Mouse (Mus musculus) forebrain, embryonic 11.5 days (tissue): ENCODE measurements around the gene Cd63. TPM values are rescaled to one million over a fixed set of nuclear protein-coding genes. Genes with fewer than 3 reads are reported as not detected.

Source experiments
- ATAC-seq: fragments of 200-750 bp; cut with Nextera tagmentation; replicated peaks from 2 replicates; pipeline ENCODE4 v1.8.0; 2017; ENCODE audit warnings: moderate TSS enrichment; ENCODE audit not compliant: low FRiP score
- DNase-seq: peaks from one replicate; pipeline ENCODE4 v3.0.0-alpha.2; 2017; ENCODE audit warnings: low spot score
- H3K27ac ChIP-seq: fragments of 300-500 bp; sonication (generic); 2 replicates; pipeline ENCODE4 v1.5.1; 2014; ENCODE audit warnings: low read depth, low read length
- H3K27me3 ChIP-seq: fragments of 300-500 bp; sonication (generic); 2 replicates; pipeline ENCODE4 v1.6.1; 2014; ENCODE audit warnings: mild to moderate bottlenecking, low read length, mixed read lengths; ENCODE audit not compliant: control insufficient read depth, insufficient read depth
- H3K36me3 ChIP-seq: fragments of 300-500 bp; sonication (generic); 2 replicates; pipeline ENCODE4 v1.6.1; 2014; ENCODE audit warnings: mild to moderate bottlenecking, low read length, moderate library complexity, mixed read lengths; ENCODE audit not compliant: control insufficient read depth, insufficient read depth
- H3K4me1 ChIP-seq: fragments of 300-500 bp; sonication (generic); replicated peaks from 2 replicates; pipeline ENCODE4 v1.6.1; 2014; ENCODE audit warnings: low read length, mixed read lengths; ENCODE audit not compliant: control insufficient read depth, insufficient read depth
- H3K4me2 ChIP-seq: fragments of 300-500 bp; sonication (generic); 2 replicates; pipeline ENCODE4 v1.6.1; 2014; ENCODE audit warnings: low read depth, mild to moderate bottlenecking, low read length, moderate library complexity, mixed read lengths; ENCODE audit not compliant: severe bottlenecking
- H3K4me3 ChIP-seq: fragments of 300-500 bp; sonication (generic); 2 replicates; pipeline ENCODE4 v1.5.1; 2014; ENCODE audit warnings: low read depth, low read length
- H3K9ac ChIP-seq: fragments of 300-500 bp; sonication (generic); 2 replicates; pipeline ENCODE4 v1.6.1; 2014; ENCODE audit warnings: low read length
- H3K9me3 ChIP-seq: fragments of 300-500 bp; sonication (generic); 2 replicates; pipeline ENCODE4 v1.6.1; 2016; ENCODE audit warnings: low read length, mixed read lengths; ENCODE audit not compliant: control insufficient read depth
- WGBS: fragments of 180-500 bp; shearing (Covaris S2); extraction: QIAGEN DNeasy Blood & Tissue Kit; methylation state at CpG from one replicate; pipeline ENCODE4 v1.1.7; 2014; 5-methylcytosine and 5-hydroxymethylcytosine counted together
- polyA plus RNA-seq: library from polyadenylated mRNA; unstranded; fragments of >200 nt; fragmentation: Nextera tagmentation; extraction: Ambion mirVana; gene quantifications from 2 replicates; pipeline ENCODE4 v1.2.1, GENCODE M21; 2014

The Cd63 gene
- polyA plus RNA-seq, 1 experiment from 2014 or later: 144 TPM

- DNase-seq: peak; percentile 40
- no peak overlapping the region for H3K4me3 ChIP-seq
- 82% methylated on average over 10 of the region's 10 CpGs for WGBS
These were observed 57.6 kb downstream of the Cd63 start for GRCm38 (mm10) chr10:128958340-128958739.

GRCm38 (mm10) chr10:128960142-128960541 lies 59.4 kb downstream of the Cd63 start:
- Histone ChIP-seq H3K4me2 (no peak overlapping the region), H3K27me3 (no peaks in the 10 kb centered on the region), H3K27ac (no peak overlapping the region), H3K4me3 (no peak overlapping the region), H3K4me1 (no peaks in the 10 kb centered on the region), H3K9ac (no peak overlapping the region), H3K36me3 (no peaks in the 10 kb centered on the region), H3K9me3 (no peaks in the 10 kb centered on the region)
- 85% methylated on average over 4 of the region's 4 CpGs for WGBS
- ATAC-seq (no peak), DNase-seq (peak; percentile 25)

More at GRCm38 (mm10) chr10:128958340-128958739, 57.6 kb downstream of the Cd63 start:
- ATAC-seq: no peak
- Histone ChIP-seq H3K9me3 (no peaks in the 10 kb centered on the region), H3K27ac (no peak overlapping the region), H3K36me3 (no peaks in the 10 kb centered on the region), H3K9ac (no peak overlapping the region), H3K27me3 (no peaks in the 10 kb centered on the region), H3K4me2 (no peak overlapping the region), H3K4me1 (no peaks in the 10 kb centered on the region)

GRCm38 (mm10) chr10:128960590-128961584 lies 60.1 kb downstream of the Cd63 start, which contains the start of gene Mettl7b:
TSS of gene Mettl7b (minus strand) at chr10:128960988.
- H3K9ac ChIP-seq: no peak within 1 kb of the TSS
- no peaks in the 10 kb centered on the region for H3K27me3 ChIP-seq
- no peak for ATAC-seq
- H3K4me1 ChIP-seq: no peaks in the 10 kb centered on the region
- no peak within 1 kb of the TSS for H3K4me2 ChIP-seq
- H3K9me3 ChIP-seq: no peaks in the 10 kb centered on the region
- H3K27ac ChIP-seq: no peak within 1 kb of the TSS
- H3K36me3 ChIP-seq: no peaks in the 10 kb centered on the region
- no peak for DNase-seq
- no peak within 1 kb of the TSS for H3K4me3 ChIP-seq
- 86% methylated on average over 12 of the region's 12 CpGs for WGBS

Other genes starting within 250 kb of the Cd63 start
- 10.8 and 11.7 TPM in 2 replicates for gene Suox, start 226.9 kb upstream of the Cd63 start, polyA plus RNA-seq
- gene Rab5b, start 204.7 kb upstream of the Cd63 start, polyA plus RNA-seq: 78.8 and 79.1 TPM in 2 replicates
- 1.8 and 4.5 TPM in 2 replicates for gene Pmel, start 196.8 kb upstream of the Cd63 start, polyA plus RNA-seq
- 119 and 120 TPM in 2 replicates for gene Cdk2, start 196.0 kb upstream of the Cd63 start, polyA plus RNA-seq
- gene Dgka, start 156.1 kb upstream of the Cd63 start, polyA plus RNA-seq: 3.9 and 4.0 TPM in 2 replicates
- gene Pym1, start 153.1 kb upstream of the Cd63 start, polyA plus RNA-seq: 47.6 and 51.4 TPM in 2 replicates
- gene Mmp19, start 110.1 kb upstream of the Cd63 start, polyA plus RNA-seq: 0.51 and 0.60 TPM in 2 replicates
- gene Dnajc14, start 96.9 kb upstream of the Cd63 start, polyA plus RNA-seq: 38.6 and 38.8 TPM in 2 replicates
- gene Tmem198b, start 96.6 kb upstream of the Cd63 start, polyA plus RNA-seq: 22.7 and 24.2 TPM in 2 replicates
- gene Sarnp, start 83.7 kb upstream of the Cd63 start, polyA plus RNA-seq: 263 and 284 TPM in 2 replicates
- gene Ormdl2, start 79.3 kb upstream of the Cd63 start, polyA plus RNA-seq: 70.1 and 73.0 TPM in 2 replicates
- 10.5 and 11.7 TPM in 2 replicates for gene Gdf11, start 9.3 kb upstream of the Cd63 start, polyA plus RNA-seq
- 12.3 and 12.6 TPM in 2 replicates for gene Rdh5, start 21.9 kb downstream of the Cd63 start, polyA plus RNA-seq
- gene Bloc1s1, start 23.0 kb downstream of the Cd63 start, polyA plus RNA-seq: 191 and 202 TPM in 2 replicates
- 0.65 and 0.69 TPM in 2 replicates for gene Itga7, start 32.8 kb downstream of the Cd63 start, polyA plus RNA-seq
- not detected in 2 replicates for gene Mettl7b, start 60.0 kb downstream of the Cd63 start, polyA plus RNA-seq
- not detected in 2 replicates for gene Olfr9, start 88.4 kb downstream of the Cd63 start, polyA plus RNA-seq
- not detected in 2 replicates for gene Olfr763, start 109.8 kb downstream of the Cd63 start, polyA plus RNA-seq
- not detected in 2 replicates for gene Olfr764-ps1, start 138.9 kb downstream of the Cd63 start, polyA plus RNA-seq
- not detected in 2 replicates for gene Olfr765, start 149.0 kb downstream of the Cd63 start, polyA plus RNA-seq
- not detected in 2 replicates for gene Olfr766-ps1, start 168.0 kb downstream of the Cd63 start, polyA plus RNA-seq
- gene Olfr767, start 181.9 kb downstream of the Cd63 start, polyA plus RNA-seq: not detected in 2 replicates
- gene Olfr768, start 198.4 kb downstream of the Cd63 start, polyA plus RNA-seq: not detected in 2 replicates
- gene Olfr769, start 216.9 kb downstream of the Cd63 start, polyA plus RNA-seq: not detected in 2 replicates
- gene Olfr770, start 238.0 kb downstream of the Cd63 start, polyA plus RNA-seq: not detected in 2 replicates